Mouse (Mus musculus) limb, embryonic 12.5 days (tissue): ENCODE data around the gene Pigz. TPM values are rescaled to one million over a fixed set of nuclear protein-coding genes. Genes with fewer than 3 reads are reported as not detected.
"Not testable (repeated sequence)": the region's sequence is repeated elsewhere in the genome, so short reads cannot be mapped to it uniquely, and the experiment has no call there.

ENCODE experiments used
- ATAC-seq: fragments of 200-750 bp; cut with Nextera tagmentation; 2 replicates; pipeline ENCODE4 v1.8.0; 2017; ENCODE audit warnings: low read depth, moderate TSS enrichment; ENCODE audit not compliant: insufficient number of reproducible peaks, insufficient read depth, low FRiP score, low TSS enrichment
- H3K27ac ChIP-seq: fragments of 300-500 bp; sonication (generic); 2 replicates; pipeline ENCODE4 v1.5.1; 2016; ENCODE audit warnings: mild to moderate bottlenecking, moderate library complexity
- H3K27me3 ChIP-seq: fragments of 300-500 bp; sonication (generic); 2 replicates; pipeline ENCODE4 v1.6.1; 2016; ENCODE audit warnings: mild to moderate bottlenecking, moderate library complexity
- H3K36me3 ChIP-seq: fragments of 300-500 bp; sonication (generic); 2 replicates; pipeline ENCODE4 v1.6.1; 2016; ENCODE audit warnings: mild to moderate bottlenecking, moderate library complexity
- H3K4me1 ChIP-seq: fragments of 300-500 bp; sonication (generic); replicated peaks from 2 replicates; pipeline ENCODE4 v1.6.1; 2016
- H3K4me2 ChIP-seq: fragments of 300-500 bp; sonication (generic); 2 replicates; pipeline ENCODE4 v1.6.1; 2016; ENCODE audit warnings: mild to moderate bottlenecking, moderate library complexity
- H3K4me3 ChIP-seq: fragments of 300-500 bp; sonication (generic); replicated peaks from 2 replicates; pipeline ENCODE4 v1.5.1; 2016; ENCODE audit warnings: mild to moderate bottlenecking
- H3K9ac ChIP-seq: fragments of 300-500 bp; sonication (generic); replicated peaks from 2 replicates; pipeline ENCODE4 v1.6.1; 2016; ENCODE audit warnings: mild to moderate bottlenecking, moderate library complexity
- H3K9me3 ChIP-seq: fragments of 300-500 bp; sonication (generic); 2 replicates; pipeline ENCODE4 v1.6.1; 2016; ENCODE audit warnings: mild to moderate bottlenecking, moderate library complexity
- WGBS: fragments of 180-500 bp; shearing (Covaris S2); methylation state at CpG from one replicate; pipeline ENCODE4 v1.1.7; 2016; 5-methylcytosine and 5-hydroxymethylcytosine counted together
- polyA plus RNA-seq: library from polyadenylated mRNA; unstranded; fragments of >200 nt; fragmentation: Nextera tagmentation; extraction: Ambion mirVana; gene quantifications from 2 replicates; pipeline ENCODE4 v1.2.1, GENCODE M21; 2016

Pigz gene
- polyA plus RNA-seq, 1 experiment from 2014 or later: 1.2 TPM

GRCm38 (mm10) chr16:31945986-31946385 is 12.3 kb downstream of the Pigz start:
- H3K9me3 ChIP-seq, H3K27me3 ChIP-seq, H3K27ac ChIP-seq, H3K4me3 ChIP-seq, ATAC-seq, H3K4me2 ChIP-seq, H3K9ac ChIP-seq: not testable (repeated sequence)
- Histone ChIP-seq H3K4me1 (peaks cover 32% of the 10 kb centered on the region), H3K36me3 (peaks cover 23% of the 10 kb centered on the region)
- WGBS: 89% methylated on average over 6 of the region's 6 CpGs

GRCm38 (mm10) chr16:31947333-31947732 is 13.7 kb downstream of the Pigz start:
- Histone ChIP-seq H3K4me2 (peak overlapping the region; percentile 89), H3K9me3 (no peaks in the 10 kb centered on the region), H3K9ac (peak overlapping the region; percentile 90), H3K4me1 (peaks cover 32% of the 10 kb centered on the region), H3K36me3 (peaks cover 36% of the 10 kb centered on the region), H3K27ac (no peak overlapping the region), H3K4me3 (peak overlapping the region; percentile 93), H3K27me3 (no peaks in the 10 kb centered on the region)
- no peak for ATAC-seq
- WGBS: 42% methylated on average over 8 of the region's 8 CpGs

DNA sequence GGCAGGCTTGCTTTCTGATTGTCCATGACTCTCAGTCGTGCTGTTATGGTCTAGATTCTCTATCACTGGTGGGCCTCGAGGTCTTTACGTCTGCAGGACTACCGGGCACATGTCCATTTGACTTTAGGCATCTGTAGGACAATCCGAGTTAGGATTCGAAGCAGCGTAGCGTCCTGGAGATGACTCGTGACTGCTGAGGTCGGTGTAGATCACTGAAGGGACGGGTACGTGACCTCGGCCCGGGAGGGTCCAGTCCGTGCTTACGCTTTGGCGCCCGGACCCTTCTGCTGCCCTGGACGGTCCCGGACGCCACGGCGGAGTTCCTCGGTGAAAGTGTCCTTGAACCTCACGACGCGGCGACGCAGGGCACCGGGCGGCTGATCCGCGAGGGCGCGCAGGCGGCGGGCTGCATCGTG is 14.3 kb downstream of the Pigz start:
- H3K4me2 ChIP-seq: peak overlapping the region; percentile 89
- H3K9me3 ChIP-seq: no peaks in the 10 kb centered on the region
- WGBS: under 1% methylated on average over 38 of the region's 38 CpGs
- peaks cover 32% of the 10 kb centered on the region for H3K4me1 ChIP-seq
- peak overlapping the region; percentile 90 for H3K9ac ChIP-seq
- no peaks in the 10 kb centered on the region for H3K27me3 ChIP-seq
- ATAC-seq: no peak; the same call in 1 of the 2 replicates
- peak overlapping the region; percentile 91 for H3K27ac ChIP-seq
- H3K4me3 ChIP-seq: peak overlapping the region; percentile 93
- peaks cover 41% of the 10 kb centered on the region for H3K36me3 ChIP-seq

- peak within 1 kb of the TSS; percentile 91 for H3K27ac ChIP-seq
- WGBS: under 1% methylated on average over 55 of the region's 55 CpGs
- H3K27me3 ChIP-seq: no peaks in the 10 kb centered on the region
- peaks cover 32% of the 10 kb centered on the region for H3K4me1 ChIP-seq
- peak within 1 kb of the TSS; percentile 90 for H3K9ac ChIP-seq
- H3K9me3 ChIP-seq: no peaks in the 10 kb centered on the region
- H3K4me3 ChIP-seq: peak within 1 kb of the TSS; percentile 93
- peak within 1 kb of the TSS; percentile 89 for H3K4me2 ChIP-seq
- H3K36me3 ChIP-seq: peaks cover 43% of the 10 kb centered on the region
- peak; percentile 92 for ATAC-seq
Observed at GRCm38 (mm10) chr16:31948345-31948774, 14.7 kb downstream of the Pigz start, which contains the start of the genes 0610012G03Rik and Ncbp2. Gene 0610012G03Rik (minus strand): TSS chr16:31948494. Gene Ncbp2 (plus strand): TSS chr16:31948513.

GRCm38 (mm10) chr16:31963224-31963623 is 29.6 kb downstream of the Pigz start:
- ATAC-seq: no peak
- Histone ChIP-seq H3K4me1 (no peaks in the 10 kb centered on the region), H3K9ac (no peak overlapping the region), H3K4me3 (no peak overlapping the region), H3K9me3 (no peaks in the 10 kb centered on the region), H3K4me2 (no peak overlapping the region), H3K27ac (no peak overlapping the region), H3K36me3 (peaks cover 81% of the 10 kb centered on the region), H3K27me3 (no peaks in the 10 kb centered on the region)
- WGBS: 85% methylated on average over 7 of the region's 7 CpGs

DNA sequence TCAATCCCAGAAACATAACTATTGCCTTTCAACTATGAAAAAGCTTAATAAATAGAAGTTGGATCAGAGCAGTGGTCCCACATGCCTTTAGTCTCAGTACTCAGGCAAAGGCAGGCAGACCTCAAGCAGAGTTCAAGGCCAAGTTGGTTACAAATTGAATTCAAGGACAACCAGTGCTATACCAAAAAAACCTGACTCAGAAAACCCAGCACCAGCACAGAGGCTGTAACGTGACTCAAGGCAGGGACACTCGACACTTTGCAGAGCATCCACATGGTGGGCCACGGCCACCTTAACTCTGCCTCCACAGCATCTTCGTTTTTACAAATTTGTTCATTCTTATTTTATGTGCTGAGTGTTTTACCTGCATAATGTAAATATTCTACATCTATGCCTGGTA is 41.6 kb downstream of the Pigz start:
- no peak overlapping the region for H3K4me3 ChIP-seq
- WGBS: 83% methylated on average over 4 of the region's 4 CpGs
- no peak overlapping the region for H3K9ac ChIP-seq
- no peak for ATAC-seq
- peaks cover 78% of the 10 kb centered on the region for H3K36me3 ChIP-seq
- H3K4me2 ChIP-seq: no peak overlapping the region
- H3K9me3 ChIP-seq: no peaks in the 10 kb centered on the region
- H3K27ac ChIP-seq: no peak overlapping the region
- H3K27me3 ChIP-seq: no peaks in the 10 kb centered on the region
- no peaks in the 10 kb centered on the region for H3K4me1 ChIP-seq

GRCm38 (mm10) chr16:31979501-31979900 is 45.9 kb downstream of the Pigz start:
- 92% methylated on average over 3 of the region's 3 CpGs for WGBS

GRCm38 (mm10) chr16:31980946-31981345 is 47.3 kb downstream of the Pigz start:
- Histone ChIP-seq H3K4me3 (no peak overlapping the region), H3K36me3 (peaks cover 56% of the 10 kb centered on the region)
- 77% methylated on average over 5 of the region's 5 CpGs for whole genome bisulfite sequencing

More at GRCm38 (mm10) chr16:31979501-31979900, 45.9 kb downstream of the Pigz start:
- Histone ChIP-seq H3K4me1 (no peaks in the 10 kb centered on the region), H3K4me2 (no peak overlapping the region), H3K27ac (no peak overlapping the region), H3K9ac (no peak overlapping the region), H3K27me3 (no peaks in the 10 kb centered on the region), H3K36me3 (peaks cover 59% of the 10 kb centered on the region), H3K9me3 (no peaks in the 10 kb centered on the region), H3K4me3 (no peak overlapping the region)
- ATAC-seq: no peak

DNA sequence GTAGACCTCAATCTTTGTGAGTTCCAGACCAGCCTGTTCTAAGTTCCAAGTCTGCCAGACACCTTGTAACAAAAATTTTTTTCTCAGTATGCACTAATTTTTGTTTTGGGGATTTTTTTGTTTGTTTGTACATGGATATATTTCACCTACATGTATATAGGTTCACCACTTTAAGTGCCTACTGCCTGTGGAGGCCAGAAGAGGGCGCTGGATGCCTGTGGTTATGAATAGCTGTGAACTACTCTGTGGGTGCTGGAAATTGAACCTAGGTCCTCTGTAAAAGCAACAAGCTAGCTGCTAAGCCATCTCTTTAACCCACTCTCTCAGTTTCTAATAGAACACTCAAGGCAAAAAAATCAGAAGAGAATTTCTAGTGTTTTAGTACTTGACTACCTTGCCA is 58.4 kb downstream of the Pigz start:
- Histone ChIP-seq H3K9ac (no peak overlapping the region), H3K36me3 (peaks cover 52% of the 10 kb centered on the region), H3K9me3 (no peaks in the 10 kb centered on the region), H3K4me1 (no peaks in the 10 kb centered on the region), H3K27me3 (no peaks in the 10 kb centered on the region), H3K4me2 (no peak overlapping the region), H3K4me3 (no peak overlapping the region), H3K27ac (no peak overlapping the region)
- ATAC-seq: no peak
- WGBS: 52% methylated on average over 1 of the region's 1 CpGs

More at GRCm38 (mm10) chr16:31980946-31981345, 47.3 kb downstream of the Pigz start:
- Histone ChIP-seq H3K9ac (no peak overlapping the region), H3K4me2 (no peak overlapping the region), H3K27me3 (no peaks in the 10 kb centered on the region), H3K9me3 (no peaks in the 10 kb centered on the region), H3K4me1 (no peaks in the 10 kb centered on the region), H3K27ac (no peak overlapping the region)
- no peak for ATAC-seq

GRCm38 (mm10) chr16:31993195-31993594 is 59.5 kb downstream of the Pigz start:
- no peak overlapping the region for H3K27ac ChIP-seq
- H3K9me3 ChIP-seq: no peaks in the 10 kb centered on the region
- WGBS: 97% methylated on average over 4 of the region's 4 CpGs
- no peak overlapping the region for H3K4me3 ChIP-seq
- H3K9ac ChIP-seq: no peak overlapping the region
- H3K4me2 ChIP-seq: no peak overlapping the region
- no peaks in the 10 kb centered on the region for H3K4me1 ChIP-seq
- peaks cover 43% of the 10 kb centered on the region for H3K36me3 ChIP-seq
- no peaks in the 10 kb centered on the region for H3K27me3 ChIP-seq
- no peak for ATAC-seq

- no peak for ATAC-seq
- no peak overlapping the region for H3K4me2 ChIP-seq
- no peak overlapping the region for H3K9ac ChIP-seq
- no peak overlapping the region for H3K4me3 ChIP-seq
- H3K27ac ChIP-seq: no peak overlapping the region
- no peaks in the 10 kb centered on the region for H3K9me3 ChIP-seq
- H3K27me3 ChIP-seq: no peaks in the 10 kb centered on the region
- peaks cover 40% of the 10 kb centered on the region for H3K36me3 ChIP-seq
- no peaks in the 10 kb centered on the region for H3K4me1 ChIP-seq
Observed at GRCm38 (mm10) chr16:31993946-31994345, 60.3 kb downstream of the Pigz start.
